In genomic region chr7:43883547-43883946, GRCm38 (mm10) we compare ENCODE assay signal across 9 mouse cellular contexts. TPM values are rescaled to one million over a fixed set of nuclear protein-coding genes. Genes with fewer than 3 reads are reported as not detected.
DNase-seq lines count a peak whose midpoint lies in the region; ATAC-seq and TF ChIP-seq lines count a peak whose summit lies in the region.
"Had no signal": no experiment of that assay in that cellular context is flagged by ENCODE, and none has a peak within 500 bp of the region (broad histone marks: within the 10 kb centered on the region; RNA-seq: fewer than 3 reads in every experiment).

No protein-coding gene starts in this region.

- H3K9ac ChIP-seq in forebrain, embryonic 13.5 days = no peak overlapping the region

- intact Hi-C loops in heart, postnatal 10 days (cut with DNase I) = no loop called here

- WGBS in cerebellum, adult 2 months = 6% methylated on average over 14 of the region's 14 CpGs
- 8% methylated on average over 14 of the region's 14 CpGs for WGBS in forebrain, embryonic 13.5 days

- H3K36me3 ChIP-seq in forebrain, embryonic 13.5 days (ENCODE audit: poor library complexity, severe bottlenecking) = no peaks in the 10 kb centered on the region

- H3K4me3 ChIP-seq in cerebellum, adult 2 months (replicated peaks; ENCODE audit: insufficient read depth, low read depth, low read length) = no peak overlapping the region
- no peak overlapping the region for H3K4me3 ChIP-seq in forebrain, embryonic 13.5 days

- H3K4me1 ChIP-seq in cerebellum, adult 2 months (ENCODE audit: control insufficient read depth, insufficient read depth, low read length) = no peaks in the 10 kb centered on the region
- no peaks in the 10 kb centered on the region for H3K4me1 ChIP-seq in forebrain, embryonic 13.5 days

- no peak for TF ChIP-seq POLR2A in cerebellum, adult 2 months (IDR thresholded peaks at IDR 0.05; ENCODE audit: borderline replicate concordance, insufficient read depth, low read length)

- no peak overlapping the region for H3K27ac ChIP-seq in cerebellum, adult 2 months (ENCODE audit: insufficient read depth, low read length)
- no peak overlapping the region for H3K27ac ChIP-seq in forebrain, embryonic 13.5 days

- TF ChIP-seq CTCF in cerebellum, adult 2 months (IDR thresholded peaks at IDR 0.05; ENCODE audit: borderline replicate concordance, insufficient read depth, low read depth, low read length) = peak; percentile 52; the same call in 1 of the 2 replicates

- ATAC-seq in forebrain, embryonic 13.5 days = no peak

- H3K27me3 ChIP-seq in cerebellum, adult 2 months (ENCODE audit: control insufficient read depth, insufficient read depth, low read length) = no peaks in the 10 kb centered on the region
- no peaks in the 10 kb centered on the region; the same call in 1 of the 2 replicates for H3K27me3 ChIP-seq in forebrain, embryonic 13.5 days

- peak overlapping the region; percentile 48 for H3K4me2 ChIP-seq in forebrain, embryonic 13.5 days

- peak; percentile 3 to 18 for DNase-seq in cerebellum, adult 2 months
- no peak for DNase-seq in cerebellum, adult 9-11 months
- DNase-seq in adrenal gland, postnatal 10 days = peak; percentile 68
- peak; percentile 23 to 54 for DNase-seq in heart, postnatal 10 days
- peak; percentile 39 for DNase-seq in layer of hippocampus, adult 11-12 months (ENCODE audit: low spot score)
- DNase-seq in lung, postnatal 25 days (ENCODE audit: low spot score) = peak; percentile 6
- DNase-seq in right cerebral cortex, postnatal 14 days = peak; percentile 32

- H3K9me3 ChIP-seq in forebrain, embryonic 13.5 days (replicated peaks) = no peaks in the 10 kb centered on the region

RNA-seq across cellular contexts. Expression of gene Klk4, which starts 2.6 kb away (rescaled TPM):
- not detected in 2 replicates for polyA plus RNA-seq in cerebellum, adult 2 months (2012; rRNA removed)
- under 1 TPM; 0.21 to 0.24 TPM for total RNA-seq in adrenal gland, postnatal 10 days (2021)
- 0.14 TPM in 1 of 2 replicates, not detected in the other for polyA plus RNA-seq in forebrain, embryonic 13.5 days (2015; fragmentation: Nextera tagmentation; extraction: Ambion mirVana)
- total RNA-seq in heart, postnatal 10 days (2021) = not detected
- total RNA-seq: left cerebral cortex, postnatal 10 days had no signal

RNA-seq across cellular contexts. Expression of gene Klk5, which starts 41.8 kb away (rescaled TPM):
- not detected in 2 replicates for polyA plus RNA-seq in cerebellum, adult 2 months (2012; rRNA removed)
- not detected for total RNA-seq in adrenal gland, postnatal 10 days (2021)
- not detected in 2 replicates for polyA plus RNA-seq in forebrain, embryonic 13.5 days (2015; fragmentation: Nextera tagmentation; extraction: Ambion mirVana)
- not detected for total RNA-seq in heart, postnatal 10 days (2021)
- total RNA-seq: left cerebral cortex, postnatal 10 days had no signal

RNA-seq across cellular contexts. Expression of gene Klk15, which starts 50.0 kb away (rescaled TPM):
- polyA plus RNA-seq in cerebellum, adult 2 months (2012; rRNA removed) = not detected in 2 replicates
- total RNA-seq in adrenal gland, postnatal 10 days (2021) = not detected
- polyA plus RNA-seq in forebrain, embryonic 13.5 days (2015; fragmentation: Nextera tagmentation; extraction: Ambion mirVana) = not detected in 2 replicates
- total RNA-seq in heart, postnatal 10 days (2021) = not detected
- total RNA-seq: left cerebral cortex, postnatal 10 days had no signal

RNA-seq across cellular contexts. Expression of gene Klk6, which starts 59.2 kb away (rescaled TPM):
- polyA plus RNA-seq in cerebellum, adult 2 months (2012; rRNA removed) = 88.4 and 102 TPM in 2 replicates
- not detected for total RNA-seq in adrenal gland, postnatal 10 days (2021)
- polyA plus RNA-seq in forebrain, embryonic 13.5 days (2015; fragmentation: Nextera tagmentation; extraction: Ambion mirVana) = not detected in 2 replicates
- not detected for total RNA-seq in heart, postnatal 10 days (2021)
- total RNA-seq: left cerebral cortex, postnatal 10 days had no signal
